Mouse (Mus musculus) brain, adult 2 months (tissue): Measurements from ENCODE around the gene Olfr1311.
"Not testable (repeated sequence)": the region's sequence is repeated elsewhere in the genome, so short reads cannot be mapped to it uniquely, and the experiment has no call there.

Experiments
- DNase-seq: peaks from one replicate; pipeline ENCODE4 v3.0.0; 2011; ENCODE audit warnings: low read depth, low spot score

Olfr1311 gene

DNA sequence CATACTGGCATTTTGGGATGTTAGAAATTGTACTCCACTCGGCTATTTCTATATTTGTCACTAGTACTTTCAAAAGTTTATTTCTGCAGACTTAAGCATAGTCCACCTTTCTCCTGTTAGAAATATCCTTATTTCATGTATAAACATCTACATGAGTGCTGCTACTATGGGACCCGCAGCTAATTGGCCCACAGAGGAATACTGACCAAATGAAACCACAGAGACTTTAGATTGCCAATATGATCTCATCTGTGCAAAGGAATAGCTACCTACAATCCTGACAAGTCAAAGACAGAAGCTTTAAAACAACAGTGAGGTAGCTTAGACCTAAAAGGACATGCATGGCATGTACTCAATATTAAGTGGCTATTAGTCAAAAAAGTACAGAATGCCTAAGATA lies at the start of gene Olfr1311:
Olfr1311 (minus strand) TSS at position 101 of the 400 bp plus-strand sequence.
- no peak for DNase-seq

DNA sequence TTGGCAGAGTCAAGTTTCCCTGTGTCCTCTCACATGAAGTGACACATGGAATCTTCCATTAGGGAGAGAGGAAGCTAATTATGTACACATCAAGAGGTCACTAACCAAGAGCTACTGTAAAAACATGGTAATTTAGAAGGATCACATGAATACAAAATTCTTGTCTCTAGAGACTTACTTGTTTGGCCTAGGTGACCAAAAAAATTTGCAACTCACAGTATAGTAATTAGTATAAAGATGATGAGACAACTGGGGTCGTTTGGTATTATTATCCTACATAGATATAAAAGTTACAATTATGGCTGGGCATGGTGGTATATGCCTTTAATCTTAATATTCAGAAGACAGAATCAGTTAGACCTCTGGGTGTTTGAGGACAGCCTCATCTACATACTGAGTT lies 25.9 kb upstream of the Olfr1311 start, which contains the start of gene Olfr1312:
Olfr1312 (minus strand) TSS at position 101 of the 400 bp plus-strand sequence.
- DNase-seq, result no peak

DNA sequence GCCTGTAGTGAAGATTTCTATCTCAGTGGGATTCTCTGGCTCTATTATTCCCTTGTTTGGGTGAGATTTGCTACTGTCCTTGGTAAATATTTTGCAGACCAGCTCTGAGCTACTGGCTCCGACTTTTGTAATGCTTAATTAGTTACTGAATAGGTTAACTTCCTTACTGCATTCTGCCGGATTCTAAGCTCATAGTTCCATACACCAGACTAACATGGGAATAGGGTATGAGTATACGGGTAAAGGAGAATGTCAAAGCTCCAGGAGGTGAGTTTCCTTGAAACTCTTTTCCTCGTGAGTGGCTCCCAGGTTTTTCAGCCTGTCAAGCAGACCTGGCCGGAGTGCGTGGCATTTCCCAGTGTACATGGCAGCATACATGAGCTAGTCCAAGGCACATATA lies 2.8 kb upstream of the Olfr1311 start:
- DNase-seq, result not testable (repeated sequence)

DNA sequence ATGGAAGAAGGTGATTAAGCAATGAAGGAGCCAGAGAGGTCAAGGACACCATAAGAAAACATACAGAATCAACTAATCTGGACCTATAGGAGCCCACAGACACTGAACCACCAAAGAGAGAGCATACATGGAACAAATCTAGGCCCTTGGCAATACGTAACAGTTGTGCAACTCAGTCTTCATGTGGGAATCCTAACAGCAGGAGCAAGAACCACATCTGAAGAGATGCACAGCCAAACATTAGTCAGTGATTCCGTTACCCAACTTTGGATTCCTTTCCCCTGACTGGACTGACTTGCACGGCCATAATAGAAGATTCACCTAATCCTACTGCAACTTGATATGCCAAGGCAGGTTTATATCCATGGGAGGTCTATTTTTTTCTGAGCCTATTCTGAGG lies 9.3 kb downstream of the Olfr1311 start:
- DNase-seq, result no peak

DNA sequence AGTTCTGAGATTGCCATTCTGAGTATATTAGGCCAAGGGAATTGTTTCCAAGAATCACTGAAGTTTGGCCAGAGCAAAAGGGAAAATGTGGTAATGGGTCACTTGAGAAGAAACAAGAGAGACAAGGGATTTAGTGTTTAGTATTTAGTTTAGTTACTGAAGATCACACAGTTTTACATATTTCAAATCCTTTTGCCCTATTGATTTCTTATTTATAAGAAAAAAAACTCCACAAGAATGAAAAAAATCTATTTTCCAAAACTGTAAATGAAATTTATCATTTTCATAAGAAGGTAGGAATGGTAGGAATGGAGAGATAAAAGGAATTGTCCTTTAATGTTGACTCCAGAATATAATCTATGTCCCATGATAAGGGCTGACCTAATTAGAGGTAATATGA lies 11.6 kb downstream of the Olfr1311 start, which contains the start of gene Olfr1310:
Olfr1310 (minus strand) TSS at position 101 of the 400 bp plus-strand sequence.
- DNase-seq, result no peak

DNA sequence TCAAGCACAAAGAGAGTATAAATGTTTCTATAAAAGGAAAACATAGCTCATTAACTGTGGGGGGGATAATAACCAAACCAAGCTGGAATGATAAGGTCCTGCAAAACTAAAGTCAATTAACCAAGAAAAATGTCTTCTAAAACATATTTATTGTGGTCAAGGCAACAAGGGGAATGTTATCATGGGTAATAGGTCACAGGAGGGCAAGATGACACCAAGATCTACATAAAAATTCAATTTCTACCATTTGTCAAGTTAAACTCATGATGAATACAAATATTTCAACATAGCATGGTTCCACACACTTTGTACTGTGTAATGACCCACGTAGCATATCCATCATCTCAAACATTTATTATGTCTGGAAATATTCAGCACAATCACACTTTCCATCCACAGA lies 34.0 kb downstream of the Olfr1311 start, which contains the start of gene Olfr1309:
Olfr1309 (minus strand) TSS at position 101 of the 400 bp plus-strand sequence.
- no peak for DNase-seq
